Mouse (Mus musculus) lung, adult 2 months (tissue): Measurements from ENCODE around the gene Parp4. TPM values are rescaled to one million over a fixed set of nuclear protein-coding genes. Genes with fewer than 3 reads are reported as not detected.
A peak's percentile ranks its signal among the peaks of the same experiment; 100 is the strongest.

Experiments
- DNase-seq: peaks from one replicate; pipeline ENCODE4 v3.0.0; 2022
- H3K4me1 ChIP-seq: fragments of 200-500 bp; 2 replicates; pipeline ENCODE4 v1.6.1; 2011; ENCODE audit warnings: low read length; ENCODE audit not compliant: control insufficient read depth, insufficient read depth
- H3K4me3 ChIP-seq: fragments of 200-500 bp; replicated peaks from 2 replicates; pipeline ENCODE3; 2011; ENCODE audit warnings: low read depth, mild to moderate bottlenecking, control low read depth, low read length; ENCODE audit errors: extremely low read depth
- CTCF ChIP-seq: fragments of 200-500 bp; IDR thresholded peaks from 2 replicates; pipeline ENCODE4 v1.5.1; 2011; ENCODE audit warnings: mild to moderate bottlenecking, low read length, control low read depth; ENCODE audit not compliant: insufficient read depth
- POLR2A ChIP-seq: fragments of 200-500 bp; IDR thresholded peaks from 2 replicates; pipeline ENCODE4 v1.6.1; 2011; ENCODE audit warnings: low read depth, mild to moderate bottlenecking, control low read depth, low read length, borderline replicate concordance; ENCODE audit errors: extremely low read depth
- WGBS: fragments of 180-500 bp; shearing (Covaris S2); methylation state at CpG from one replicate; pipeline ENCODE4 v1.1.7; 2018; 5-methylcytosine and 5-hydroxymethylcytosine counted together
- polyA plus RNA-seq: library from polyadenylated mRNA; depleted of rRNA; stranded (reverse); fragments of >200 nt; gene quantifications from 2 replicates; pipeline ENCODE4 v1.2.3, GENCODE M21; 2012

Gene Parp4
- polyA plus RNA-seq, 1 experiment = 14.4 TPM

DNA sequence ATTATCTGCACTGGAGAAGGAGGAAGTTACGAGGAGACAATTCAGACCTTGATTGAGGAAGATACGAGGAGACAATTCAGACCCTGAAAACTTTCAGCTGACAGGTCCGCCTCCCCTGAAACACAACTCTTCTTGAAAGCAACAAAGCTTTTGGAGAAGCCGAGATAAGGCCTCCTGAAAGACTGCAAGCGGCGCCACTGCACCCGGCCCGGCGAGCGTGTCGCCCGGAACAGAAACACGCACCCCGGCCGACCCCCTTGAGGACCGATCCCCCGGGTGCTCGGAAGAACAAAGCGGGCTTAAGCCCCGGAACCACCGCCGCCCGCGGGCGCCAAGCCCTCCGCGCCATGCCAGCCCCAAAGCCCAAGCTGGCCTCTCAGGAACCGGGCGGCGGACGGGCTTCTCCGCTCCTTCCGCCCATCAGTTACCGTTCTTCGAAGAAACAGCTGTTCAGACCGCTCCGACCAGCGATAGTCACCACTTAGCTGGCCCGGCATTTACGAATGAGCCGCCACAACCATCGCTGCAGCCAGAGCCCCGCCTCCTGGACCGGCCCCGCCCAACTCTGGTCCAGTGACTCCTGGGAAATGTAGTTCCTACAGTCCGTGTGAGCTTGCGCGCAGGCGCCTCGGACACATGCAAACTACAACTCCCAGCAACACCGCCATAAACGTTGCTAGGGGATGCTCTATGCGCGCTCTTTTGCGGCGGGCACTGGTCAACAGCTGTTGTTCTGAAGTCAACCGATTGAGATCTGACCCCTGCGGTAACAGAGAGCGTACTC, 3.9 kb upstream of the Parp4 start:
- TF ChIP-seq CTCF = no peak
- TF ChIP-seq POLR2A = peak; percentile 30; the same call in 1 of the 2 replicates
- peaks cover 7% of the 10 kb centered on the region; the same call in 1 of the 2 replicates for H3K4me1 ChIP-seq
- peak; percentile 93 for DNase-seq
- WGBS = under 1% methylated on average over 59 of the region's 59 CpGs
- H3K4me3 ChIP-seq = peak overlapping the region; percentile 93

DNA sequence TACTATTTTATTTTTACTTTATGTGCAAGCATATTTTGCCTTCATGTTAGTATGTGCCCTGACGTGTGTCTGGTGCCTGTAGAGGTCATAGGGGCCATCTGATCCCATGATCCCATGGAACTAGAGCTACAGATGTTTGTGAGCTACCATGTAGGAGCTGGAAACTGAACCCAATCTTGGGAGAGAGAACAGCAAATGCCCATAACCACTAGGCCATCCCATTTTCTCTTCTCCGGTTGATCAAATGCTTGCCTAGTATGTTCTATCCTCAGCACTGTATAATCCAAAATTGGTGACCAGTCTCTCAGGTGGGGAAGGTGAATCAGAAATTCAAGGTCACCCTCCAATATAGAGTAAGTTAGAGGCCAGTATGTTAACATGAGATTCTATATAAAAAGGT, 2.9 kb upstream of the Parp4 start:
- DNase-seq = no peak
- TF ChIP-seq POLR2A = no peak
- no peak for TF ChIP-seq CTCF
- peaks cover 8% of the 10 kb centered on the region; the same call in 1 of the 2 replicates for H3K4me1 ChIP-seq
- 74% methylated on average over 2 of the region's 2 CpGs for WGBS
- no peak overlapping the region for H3K4me3 ChIP-seq

- Histone ChIP-seq H3K4me1 (peaks cover 9% of the 10 kb centered on the region; the same call in 1 of the 2 replicates), H3K4me3 (peak overlapping the region; percentile 83)
- WGBS = 42% methylated on average over 18 of the region's 18 CpGs
- DNase-seq = no peak
- no peak for TF ChIP-seq CTCF
Measured at GRCm38 (mm10) chr14:56575969-56576901, 816 bp downstream of the Parp4 start.

GRCm38 (mm10) chr14:56579011-56579410, 3.6 kb downstream of the Parp4 start:
- no peak for TF ChIP-seq POLR2A
- no peak for TF ChIP-seq CTCF
- DNase-seq = no peak
- WGBS = 59% methylated on average over 8 of the region's 8 CpGs

GRCm38 (mm10) chr14:56581117-56581516, 5.7 kb downstream of the Parp4 start:
- H3K4me3 ChIP-seq = no peak overlapping the region
- WGBS = 63% methylated on average over 5 of the region's 5 CpGs
- no peak for DNase-seq
- H3K4me1 ChIP-seq = peaks cover 7% of the 10 kb centered on the region; the same call in 1 of the 2 replicates
- TF ChIP-seq CTCF (no peak), POLR2A (no peak)

More at GRCm38 (mm10) chr14:56579011-56579410, 3.6 kb downstream of the Parp4 start:
- H3K4me3 ChIP-seq = no peak overlapping the region
- H3K4me1 ChIP-seq = peaks cover 9% of the 10 kb centered on the region; the same call in 1 of the 2 replicates

GRCm38 (mm10) chr14:56582294-56582693, 6.9 kb downstream of the Parp4 start:
- peaks cover 4% of the 10 kb centered on the region; the same call in 1 of the 2 replicates for H3K4me1 ChIP-seq
- 71% methylated on average over 6 of the region's 6 CpGs for WGBS
- H3K4me3 ChIP-seq = no peak overlapping the region
- DNase-seq = no peak
- TF ChIP-seq POLR2A = no peak
- TF ChIP-seq CTCF = no peak

DNA sequence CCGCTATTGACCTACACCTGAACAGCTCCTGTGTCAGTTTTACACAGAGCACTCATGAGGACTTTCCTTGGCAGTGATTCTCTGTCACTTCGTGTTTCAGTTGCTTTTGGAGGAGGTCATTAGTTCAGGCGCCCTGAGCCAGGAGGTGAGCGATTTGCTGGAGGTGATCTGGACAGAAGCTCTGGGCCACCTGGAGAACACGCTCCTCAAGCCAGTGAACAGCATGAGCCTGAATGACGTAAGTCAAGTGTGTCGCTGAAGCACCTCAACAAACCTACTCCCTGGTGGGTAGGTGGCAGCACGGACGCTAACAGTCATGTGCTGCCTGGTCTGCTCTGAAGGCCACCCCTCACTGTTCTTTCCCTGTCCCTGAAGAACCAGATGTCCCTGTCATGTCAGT, 16.8 kb downstream of the Parp4 start:
- H3K4me3 ChIP-seq = no peak overlapping the region
- no peak for TF ChIP-seq CTCF
- no peak for TF ChIP-seq POLR2A
- no peak for DNase-seq
- H3K4me1 ChIP-seq = no peaks in the 10 kb centered on the region
- WGBS = 91% methylated on average over 9 of the region's 9 CpGs

DNA sequence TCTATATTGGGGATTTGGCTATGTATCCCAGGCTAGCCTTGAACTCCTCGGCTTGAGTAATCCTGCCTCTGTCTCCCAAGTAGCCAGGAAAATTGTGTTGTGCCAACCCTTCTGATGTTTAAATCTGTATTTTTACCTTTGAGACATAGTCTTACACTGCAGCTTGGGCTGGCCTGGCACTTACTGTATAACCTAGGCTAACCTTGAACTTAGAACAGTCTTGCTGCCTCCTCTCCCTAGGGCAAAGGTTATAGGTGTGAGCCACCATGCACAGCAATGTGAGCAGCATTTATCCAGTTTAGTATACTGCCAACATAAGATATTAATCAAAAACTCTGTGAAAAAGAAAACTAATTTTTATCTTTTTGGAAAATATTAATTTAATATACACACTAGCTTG, 19.4 kb downstream of the Parp4 start:
- WGBS = 95% methylated on average over 1 of the region's 1 CpGs
- Histone ChIP-seq H3K4me3 (no peak overlapping the region), H3K4me1 (no peaks in the 10 kb centered on the region)
- TF ChIP-seq POLR2A (no peak), CTCF (no peak)
- DNase-seq = no peak

GRCm38 (mm10) chr14:56598759-56599158, 23.3 kb downstream of the Parp4 start:
- Histone ChIP-seq H3K4me3 (no peak overlapping the region), H3K4me1 (no peaks in the 10 kb centered on the region)
- WGBS = 52% methylated on average over 6 of the region's 6 CpGs
- peak; percentile 50 for DNase-seq
- peak; percentile 79 for TF ChIP-seq CTCF
- TF ChIP-seq POLR2A = no peak
